Mouse (Mus musculus): ENCODE measurements around the gene Hacd1.
"Not testable (repeated sequence)": the region's sequence is repeated elsewhere in the genome, so short reads cannot be mapped to it uniquely, and the experiment has no call there.

Gene Hacd1
- long read RNA-seq, experiment 1, partial matches to known transcripts, result 0 of 37 reads
- long read RNA-seq, experiment 1, other reads (novel, unspliced or antisense), result 37 of 37 reads
- long read RNA-seq, experiment 2, partial matches to known transcripts, result 0 of 32 reads
- long read RNA-seq, experiment 2, other reads (novel, unspliced or antisense), result 32 of 32 reads

DNA sequence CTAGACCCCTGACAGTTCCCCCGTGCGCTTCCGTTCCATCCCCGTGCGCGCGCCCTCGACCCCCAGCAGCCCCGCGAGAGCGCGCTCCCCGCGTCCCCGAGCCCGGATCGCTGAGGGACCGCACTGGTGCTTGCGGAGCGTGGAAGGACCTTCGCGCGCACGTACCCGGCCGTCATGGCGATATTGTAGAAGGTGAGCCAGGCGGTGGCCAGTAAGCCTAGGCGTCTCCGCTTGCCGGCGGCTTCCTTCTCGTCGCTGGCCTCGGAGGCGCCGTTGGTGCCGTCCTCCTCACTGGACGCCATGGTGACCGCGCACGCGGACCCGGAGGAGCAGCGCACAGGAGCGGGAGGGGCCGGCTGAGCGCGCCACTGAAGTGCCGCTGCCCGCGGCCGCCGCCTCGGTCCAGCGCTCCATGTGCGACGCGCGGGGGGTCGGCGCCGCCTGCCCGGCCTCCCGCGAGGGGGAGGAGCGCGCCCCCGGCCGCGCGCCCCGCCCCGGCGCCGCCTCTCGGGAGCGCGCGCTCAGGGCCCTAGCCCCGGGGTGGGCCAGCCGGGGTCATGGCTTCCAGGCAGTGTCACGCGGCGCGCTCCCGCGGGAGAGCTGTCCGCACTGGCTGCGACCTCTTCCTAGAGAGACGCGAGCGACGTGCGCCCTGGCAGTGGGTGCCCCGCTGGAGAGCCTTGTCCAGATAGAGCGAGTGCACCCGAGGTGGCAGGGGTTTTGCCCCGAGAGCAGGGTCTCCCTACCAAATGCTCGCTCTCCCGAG lies at the start of gene Hacd1:
Hacd1 (minus strand) TSS at position 570 of the 766 bp plus-strand sequence.
- intact Hi-C loops (cut with DNase I), result no loop called here

DNA sequence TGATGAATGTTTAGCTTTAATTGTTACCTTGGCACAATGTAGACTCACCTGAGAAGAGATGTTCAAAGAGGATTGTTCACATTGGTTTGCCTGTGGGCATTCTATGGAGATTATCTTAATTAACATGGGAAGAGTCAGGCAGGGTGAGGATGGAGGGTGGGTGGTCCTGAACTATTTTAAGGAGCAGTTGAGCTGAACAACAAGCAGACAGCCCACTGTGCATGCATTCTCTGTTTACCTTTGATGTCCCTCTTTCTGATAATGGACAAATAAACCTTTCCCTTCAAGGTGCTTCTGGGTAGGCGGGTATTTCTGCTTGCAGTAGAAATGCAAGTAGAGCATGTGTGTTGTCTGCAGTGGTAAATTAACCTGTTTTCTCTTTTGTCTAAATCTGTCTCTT lies 48.0 kb upstream of the Hacd1 start:
- intact Hi-C loops (cut with DNase I), result no loop called here

DNA sequence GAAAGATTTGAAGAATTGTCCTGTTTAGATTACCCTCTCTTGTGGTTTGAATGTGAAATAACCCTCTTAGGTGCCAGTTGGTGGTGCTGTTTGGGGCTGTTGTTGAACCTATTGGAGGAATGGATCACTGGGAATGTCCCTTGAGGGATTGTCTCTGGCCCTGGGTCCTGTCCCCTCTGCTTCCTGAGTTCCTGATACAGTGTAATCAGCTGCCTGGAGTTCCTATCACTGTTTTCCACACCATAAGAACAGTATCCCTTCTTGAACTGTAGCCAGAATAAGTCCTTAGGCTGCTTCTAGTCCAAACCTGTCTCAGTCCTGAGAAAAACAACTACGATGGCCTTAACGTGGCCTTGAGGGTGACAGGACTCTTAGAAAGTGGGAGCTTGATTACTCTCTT lies 46.7 kb upstream of the Hacd1 start:
- intact Hi-C loops (cut with DNase I), result no loop called here

DNA sequence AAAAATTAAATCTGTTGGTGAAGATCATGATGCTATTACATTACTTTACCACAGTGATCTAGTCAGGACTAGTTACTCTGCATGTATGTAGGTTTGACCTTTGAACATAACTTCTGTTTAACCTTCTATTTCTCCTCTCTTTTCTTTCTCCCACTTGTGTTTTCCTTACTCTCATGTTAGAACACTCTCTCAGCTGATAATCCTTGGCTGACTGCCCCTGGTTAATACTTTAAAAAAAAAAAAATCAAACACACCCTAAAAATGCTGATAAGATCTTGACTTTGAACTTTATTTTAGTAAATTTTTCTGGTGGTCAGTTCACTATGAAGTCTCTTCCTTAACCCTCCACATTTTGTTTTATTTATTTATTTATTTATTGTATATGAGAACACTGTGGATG lies 44.6 kb upstream of the Hacd1 start:
- intact Hi-C loops (cut with DNase I), result no loop called here

DNA sequence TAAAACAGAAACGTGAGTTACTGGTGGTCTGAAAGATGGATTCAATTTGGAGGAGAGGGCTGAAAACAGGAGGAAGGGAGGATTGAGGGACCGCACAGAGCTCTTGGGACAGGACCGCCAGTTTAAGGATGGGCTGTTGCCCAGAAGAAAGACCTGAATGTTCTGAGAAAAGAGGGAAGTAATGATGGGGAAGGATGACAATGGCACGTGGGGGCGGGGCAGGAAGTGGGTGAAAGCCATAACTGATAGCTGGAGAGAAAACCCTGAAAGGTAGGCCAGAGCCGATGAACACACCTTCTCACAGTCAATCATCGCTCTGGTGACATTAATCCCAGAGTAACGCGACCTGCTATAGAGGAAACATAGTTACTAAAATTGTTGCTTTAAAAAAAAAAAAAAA lies 22.6 kb upstream of the Hacd1 start:
- intact Hi-C loops (cut with DNase I), result not testable (repeated sequence)

DNA sequence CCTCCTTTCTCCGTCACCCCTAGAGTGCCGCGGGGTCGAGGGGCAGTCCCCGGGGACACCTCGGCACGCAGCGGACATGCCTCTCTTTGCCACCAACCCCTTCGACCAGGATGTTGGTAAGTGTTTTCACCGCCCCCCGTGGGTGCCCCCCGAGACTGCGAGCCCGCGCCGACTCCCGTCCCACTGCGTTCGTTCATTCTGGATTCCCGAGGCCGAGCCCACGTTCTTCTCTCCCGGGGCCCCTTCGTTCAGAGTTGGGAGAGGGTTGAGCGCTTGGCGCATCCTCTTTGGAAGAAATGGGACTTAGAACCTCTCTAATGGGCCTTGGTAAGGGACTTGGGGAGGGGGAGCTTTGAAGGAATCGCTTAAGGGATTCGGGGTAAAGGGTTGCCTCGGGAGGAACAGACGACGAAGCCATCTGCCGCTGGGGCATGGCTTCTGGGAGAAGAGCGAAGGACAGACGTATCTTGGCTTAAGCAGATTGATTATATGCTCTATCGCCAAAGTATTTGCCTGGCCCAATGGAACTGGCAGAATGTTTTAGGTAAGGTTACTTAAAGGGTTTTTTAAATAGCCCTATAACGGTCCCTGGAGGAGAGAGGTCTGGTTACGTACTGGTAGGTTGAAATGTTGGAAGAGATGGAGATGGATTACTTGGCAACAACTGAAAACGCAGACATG lies 18.4 kb upstream of the Hacd1 start:
- intact Hi-C loops (cut with DNase I), result no loop called here

DNA sequence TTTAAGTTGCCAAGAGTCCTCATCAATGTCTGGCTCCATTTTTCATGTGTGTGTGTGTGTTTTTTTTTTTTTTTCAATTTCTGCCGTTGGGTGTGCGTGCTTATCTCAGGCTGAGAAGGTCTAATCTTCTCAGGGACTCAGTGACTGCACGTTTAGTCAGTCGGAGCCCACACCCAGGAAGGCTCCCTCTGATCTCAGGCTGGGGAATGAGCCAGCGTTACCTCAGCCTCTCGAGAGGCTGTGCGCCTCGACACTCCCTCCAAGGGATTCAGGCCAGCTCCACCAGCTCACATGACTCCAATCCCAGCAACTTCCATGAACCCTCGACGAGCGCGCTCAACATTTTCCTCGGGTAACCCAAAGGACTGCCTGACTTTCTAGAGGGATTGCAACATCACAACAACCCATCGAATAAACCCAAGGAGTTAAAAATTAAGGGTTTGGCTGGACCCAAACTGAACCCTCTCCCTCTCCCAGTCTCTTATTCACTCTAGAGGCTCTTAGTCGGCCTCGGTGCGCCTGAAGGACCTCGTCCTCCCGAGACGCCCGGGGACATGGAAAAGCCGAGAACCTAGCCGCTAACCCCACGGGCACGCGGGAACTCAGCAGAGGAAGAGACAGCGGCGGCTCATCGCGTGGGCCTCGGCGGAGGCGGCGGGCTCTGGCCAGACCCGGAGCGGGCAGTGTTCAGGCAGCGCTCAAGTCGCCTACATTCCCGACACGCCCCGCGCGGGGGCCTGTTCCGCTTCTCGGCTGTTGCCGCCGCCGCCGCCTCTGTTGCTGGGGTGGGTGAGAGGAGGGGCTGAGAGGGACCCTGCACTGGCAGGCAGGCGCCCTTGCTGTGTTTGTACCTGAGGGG lies 17.7 kb upstream of the Hacd1 start, which contains the start of gene Stam:
Stam (plus strand) TSS at position 737 of the 859 bp plus-strand sequence.
- intact Hi-C loops (cut with DNase I), result no loop called here

DNA sequence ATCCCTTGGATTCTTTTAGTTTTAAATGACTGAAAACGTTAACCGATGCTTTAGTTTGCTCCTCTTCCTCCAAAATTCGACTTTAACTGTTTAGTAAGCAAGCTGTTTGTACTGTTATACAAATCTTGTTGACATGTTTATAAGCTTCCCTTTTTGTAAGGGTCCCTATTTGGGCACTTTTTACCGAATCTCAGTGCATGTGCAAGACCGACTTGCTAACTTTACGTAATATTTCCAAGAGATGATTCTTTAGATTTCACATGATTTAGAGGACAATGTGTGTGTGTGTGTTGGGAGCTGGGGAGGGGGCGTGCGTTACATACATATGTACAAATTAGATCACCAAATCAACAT lies 17.1 kb upstream of the Hacd1 start:
- intact Hi-C loops (cut with DNase I), result no loop called here

DNA sequence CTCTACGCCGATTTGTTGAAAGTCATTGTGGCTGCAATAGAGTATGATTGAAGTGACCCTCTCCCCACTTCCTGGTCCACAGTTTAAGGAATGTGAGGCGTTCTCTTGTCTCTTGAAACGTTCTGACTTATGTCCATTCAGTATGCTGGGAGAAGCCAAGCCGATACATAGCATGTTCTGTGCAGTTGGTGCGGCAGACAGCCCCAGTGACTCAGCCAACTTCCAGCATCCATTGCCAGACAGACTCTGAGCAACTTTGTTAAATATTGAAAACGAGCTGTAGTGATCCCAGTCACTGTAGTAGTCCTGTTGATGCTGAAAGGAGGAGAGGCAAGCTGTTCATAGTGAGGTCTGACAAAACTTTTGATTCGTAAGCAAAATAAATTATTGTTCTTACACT lies 14.5 kb upstream of the Hacd1 start:
- intact Hi-C loops (cut with DNase I), result no loop called here

DNA sequence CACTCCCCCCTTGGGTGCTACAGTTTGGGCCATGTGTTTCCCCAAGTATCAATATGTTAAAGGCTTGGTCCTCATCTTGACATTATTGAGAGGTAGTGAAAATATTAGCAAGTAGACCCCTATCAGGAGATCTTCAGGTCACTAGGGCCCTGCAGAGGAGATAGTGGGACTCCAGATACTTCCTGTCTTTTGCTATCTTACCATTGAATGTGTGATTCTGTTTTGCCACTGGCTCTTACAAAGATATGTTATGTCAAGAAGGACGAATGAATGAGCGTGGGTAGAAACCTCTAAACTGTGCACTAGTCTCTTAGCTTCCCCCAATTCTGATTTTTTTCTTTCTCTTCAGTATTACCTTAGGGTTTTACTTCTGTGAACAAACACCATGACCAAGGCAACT lies 13.1 kb upstream of the Hacd1 start:
- intact Hi-C loops (cut with DNase I), result no loop called here

DNA sequence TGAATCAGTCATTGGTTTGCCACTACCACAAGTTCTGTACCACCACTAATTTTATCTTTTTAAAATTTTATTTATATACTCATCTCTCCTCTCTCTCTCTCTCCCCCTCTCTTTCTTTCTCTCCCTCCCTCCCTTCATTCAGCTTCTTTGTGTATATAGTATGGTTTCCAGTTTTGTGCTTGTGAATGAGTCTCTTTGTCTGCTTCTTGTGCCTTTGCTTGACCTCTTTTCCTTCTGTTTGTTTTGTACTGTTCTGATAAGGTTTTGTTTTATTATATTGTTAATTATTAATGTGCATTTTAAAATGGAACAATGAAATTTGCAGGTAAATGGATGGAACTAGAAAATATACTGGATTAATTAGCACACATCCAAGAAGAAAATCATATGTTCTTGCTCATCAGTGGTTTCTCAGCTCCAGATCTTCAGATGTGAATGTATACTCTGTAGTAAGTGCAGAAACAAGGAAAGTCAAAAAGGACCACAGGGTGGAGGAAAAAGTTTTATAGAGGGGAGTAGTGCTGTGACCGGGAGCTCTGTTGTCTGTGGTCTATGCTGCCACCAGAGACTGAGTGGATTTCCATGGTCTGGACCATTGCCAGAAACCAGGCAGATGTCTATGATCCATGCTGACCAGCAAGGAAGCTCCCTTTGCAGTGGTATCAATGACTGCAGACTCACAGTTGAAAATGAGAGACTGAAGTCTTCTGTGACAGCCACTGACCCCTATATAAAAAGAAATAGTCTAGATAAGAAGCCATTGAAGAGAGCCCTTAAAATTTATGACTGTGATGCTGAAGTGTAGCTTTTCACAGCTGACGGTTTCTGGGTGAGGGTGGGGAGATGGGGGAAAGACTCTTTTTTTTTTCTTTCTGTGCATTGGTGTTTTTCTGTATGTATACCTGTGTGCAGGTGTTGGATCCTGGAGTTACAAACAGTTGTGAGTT lies 10.0 kb upstream of the Hacd1 start:
- intact Hi-C loops (cut with DNase I), result no loop called here

DNA sequence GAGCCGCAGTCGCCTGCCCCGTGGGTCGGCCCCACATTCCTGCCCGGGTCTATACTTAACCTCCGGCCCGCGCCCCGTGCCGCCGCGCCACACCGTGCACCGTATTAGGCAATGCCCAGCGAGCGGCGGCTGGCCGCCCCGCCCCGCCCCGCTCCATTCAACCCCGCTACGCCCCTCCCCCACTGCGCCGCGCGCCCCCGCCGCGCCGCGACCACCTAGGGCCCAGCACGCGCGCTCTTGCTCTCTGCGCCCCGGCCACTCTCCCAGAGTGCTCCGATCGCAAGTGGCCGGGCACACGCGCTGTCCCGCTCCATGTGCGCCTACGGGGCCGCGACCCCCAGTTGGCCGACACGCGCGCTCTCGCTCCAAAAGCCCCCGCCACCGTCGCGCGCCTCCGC lies 768 bp downstream of the Hacd1 start:
- intact Hi-C loops (cut with DNase I), result no loop called here

DNA sequence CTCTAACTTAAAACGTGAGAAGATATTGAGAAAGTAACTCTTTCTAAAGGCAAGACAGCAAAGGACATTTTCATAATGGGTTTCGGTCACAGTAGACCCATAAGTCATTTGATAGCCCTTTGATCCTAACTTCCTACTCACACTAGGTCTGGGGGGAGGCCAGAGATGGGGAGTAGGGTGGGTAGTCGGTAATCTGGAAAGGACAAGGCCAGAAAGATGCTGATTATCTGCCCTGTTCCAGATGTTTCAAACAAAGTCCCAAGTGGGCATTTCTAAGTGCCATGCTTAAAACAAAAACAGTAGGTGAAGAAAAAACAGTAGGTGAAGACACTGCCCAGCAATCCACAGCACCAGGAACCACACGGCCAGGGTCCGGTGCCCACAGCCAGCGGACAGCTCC lies 1.2 kb downstream of the Hacd1 start:
- intact Hi-C loops (cut with DNase I), result no loop called here

DNA sequence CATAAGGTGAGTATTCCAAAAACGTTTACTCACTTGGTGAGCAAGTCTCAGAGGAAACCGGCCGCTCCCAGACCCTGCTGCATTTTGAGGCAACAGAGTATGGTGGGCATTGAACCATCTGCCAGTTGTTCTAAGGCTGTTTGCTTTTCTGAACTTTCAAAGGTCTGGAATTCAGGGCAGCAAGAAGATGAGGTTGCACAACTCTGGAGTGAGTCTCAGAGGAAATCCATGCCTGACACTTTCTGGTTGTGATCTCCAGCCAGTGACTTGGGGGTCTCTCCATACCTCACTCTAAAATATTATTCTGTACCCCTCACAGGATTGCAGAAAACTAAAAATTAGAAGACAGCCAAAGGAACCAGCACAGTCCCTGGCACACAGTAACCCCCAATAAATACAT lies 1.8 kb downstream of the Hacd1 start:
- intact Hi-C loops (cut with DNase I), result no loop called here

DNA sequence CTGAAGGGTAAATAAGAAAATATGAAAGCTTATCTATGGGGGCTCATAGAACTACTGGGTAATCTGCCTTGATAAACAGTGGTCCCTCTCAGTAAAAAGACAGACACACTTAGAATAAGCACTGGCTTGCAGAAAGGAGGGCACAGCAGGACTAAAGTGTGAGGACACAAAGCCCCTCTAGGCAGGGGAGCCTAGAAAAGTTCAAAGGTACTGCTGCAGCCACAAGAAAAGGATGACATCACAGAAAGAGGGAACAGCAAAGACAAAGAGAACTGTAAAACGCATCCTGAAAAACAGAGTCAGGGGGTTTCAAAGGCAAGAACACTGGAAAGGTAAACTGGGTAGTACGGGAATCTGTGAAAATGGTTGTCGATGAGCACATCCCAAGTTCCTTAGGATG lies 2.3 kb downstream of the Hacd1 start:
- intact Hi-C loops (cut with DNase I), result no loop called here

DNA sequence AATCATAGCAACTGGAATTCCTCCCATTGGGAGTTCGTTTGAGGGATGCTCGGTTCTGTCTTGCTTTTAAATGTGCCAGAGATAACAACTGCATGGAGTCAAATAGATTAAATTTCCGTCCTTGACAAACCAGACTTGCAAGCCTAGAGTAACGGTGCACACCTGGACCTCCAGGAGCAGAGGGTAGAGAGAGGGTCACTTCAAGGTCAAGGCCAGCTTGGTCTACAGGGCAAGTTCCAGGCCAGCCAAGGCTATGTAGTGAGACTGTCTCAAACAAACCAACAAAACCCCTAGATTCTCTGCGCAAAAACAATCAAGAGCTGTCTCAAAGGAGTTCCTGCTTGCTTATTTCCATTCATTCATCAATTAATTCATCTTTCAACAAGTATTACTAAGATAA lies 7.1 kb downstream of the Hacd1 start:
- intact Hi-C loops (cut with DNase I), result loop anchor here (5.0 to 10.0 kb wide), 3 partner anchors 96 to 653 kb away; no protein-coding TSS in a partner anchor

DNA sequence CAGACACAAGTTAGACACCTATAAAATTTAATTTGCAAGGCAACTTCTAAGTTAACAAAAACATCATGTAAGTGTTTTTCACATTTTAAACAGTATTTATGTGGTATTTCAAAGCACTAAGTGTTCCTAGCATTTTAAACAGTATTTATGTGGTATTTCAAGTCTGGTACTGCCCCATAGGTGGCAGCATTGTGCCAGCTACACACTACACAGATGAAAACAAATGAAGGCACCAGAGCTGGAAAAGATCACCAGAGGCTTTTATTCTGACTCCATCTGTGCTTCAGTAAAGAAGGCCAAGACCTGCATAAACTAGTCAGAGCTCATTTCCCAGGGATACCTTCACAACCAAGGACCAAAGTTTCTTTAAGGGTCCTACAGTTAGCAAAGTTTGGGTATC lies 7.6 kb downstream of the Hacd1 start:
- intact Hi-C loops (cut with DNase I), result loop anchor here (5.0 to 10.0 kb wide), 3 partner anchors 96 to 654 kb away; no protein-coding TSS in a partner anchor

DNA sequence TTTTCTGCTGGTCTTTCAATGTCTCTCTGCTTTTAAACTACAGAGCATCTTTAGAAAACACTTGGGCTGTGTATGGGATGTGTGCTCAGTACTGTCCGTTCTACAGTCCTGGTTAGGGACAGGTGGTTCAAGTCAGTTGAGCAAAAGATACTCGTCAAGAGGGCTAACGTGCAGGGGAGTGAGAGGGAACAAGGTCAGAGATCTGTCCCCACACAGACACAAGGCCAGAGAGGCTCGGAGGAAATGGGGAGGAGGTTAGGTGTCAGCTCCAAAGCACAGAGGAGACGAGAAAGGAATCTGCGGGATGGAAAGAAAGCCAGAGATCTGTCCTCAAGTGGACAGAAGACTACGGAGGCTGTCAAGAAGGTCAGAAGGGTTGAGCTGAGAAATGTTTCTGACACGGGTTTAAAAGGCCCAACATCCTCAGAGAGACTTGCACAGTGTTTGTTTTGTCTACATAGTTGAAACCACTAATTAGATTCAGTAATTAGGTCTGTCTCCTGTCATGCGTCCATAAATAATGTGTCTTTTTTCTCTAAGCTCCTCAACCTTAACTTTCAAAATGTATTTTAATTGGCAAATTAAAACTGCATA lies 12.3 kb downstream of the Hacd1 start:
- intact Hi-C loops (cut with DNase I), result loop anchor here (10.0 kb wide), 1 partner anchor 101 kb away; no protein-coding TSS in a partner anchor

DNA sequence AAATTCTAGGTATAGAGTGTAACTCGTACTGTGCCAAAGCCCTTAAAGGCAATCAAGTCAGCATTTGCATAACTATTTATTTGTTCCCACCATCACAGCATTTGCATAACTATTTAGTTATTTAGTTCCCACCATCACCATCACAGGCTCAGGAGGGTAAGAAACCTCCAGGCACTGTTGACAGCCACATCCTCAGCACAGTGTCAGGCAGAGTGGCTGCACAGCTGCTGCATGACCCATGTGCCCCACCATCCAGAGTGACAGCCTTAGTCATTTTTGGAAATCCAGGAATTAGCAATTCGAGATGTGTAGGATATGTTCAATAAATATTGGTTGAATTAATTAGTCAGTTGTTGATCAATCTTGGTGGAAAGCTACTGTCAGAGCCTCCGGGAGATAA lies 12.9 kb downstream of the Hacd1 start:
- intact Hi-C loops (cut with DNase I), result loop anchor here (10.0 kb wide), 1 partner anchor 102 kb away; no protein-coding TSS in a partner anchor

DNA sequence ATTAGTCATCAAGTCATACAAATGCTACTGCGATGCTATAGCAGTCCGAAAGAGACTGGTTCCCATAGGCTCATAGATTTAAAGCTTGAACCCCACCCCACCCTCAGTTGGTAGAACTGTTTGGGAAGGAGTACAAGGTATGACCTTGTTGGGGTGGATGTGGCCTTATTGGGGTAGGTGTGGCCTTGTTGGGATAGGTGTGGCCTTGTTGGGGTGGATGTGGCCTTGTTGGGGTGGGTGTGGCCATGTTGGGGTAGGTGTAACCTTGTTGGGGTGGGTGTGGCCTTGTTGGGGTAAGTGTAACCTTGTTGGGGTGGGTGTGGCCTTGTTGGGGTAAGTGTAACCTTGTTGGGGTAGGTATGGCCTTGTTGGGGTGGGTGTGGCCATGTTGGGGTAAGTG lies 14.7 kb downstream of the Hacd1 start:
- intact Hi-C loops (cut with DNase I), result loop anchor here (10.0 kb wide), 1 partner anchor 104 kb away; no protein-coding TSS in a partner anchor
